Mouse (Mus musculus) v-Abl transformed pro-B cells (cell line): Measurements from ENCODE around the gene Cdkn1c.

ENCODE experiments used
- in situ Hi-C, 2 experiments: fragments of 400-800 bp; cut with MboI; formaldehyde crosslinking; loops; one replicate each; pipeline ENCODE4 v1.15.1; 2025; ENCODE audit not compliant: unreplicated experiment in 2 of 2

Cdkn1c gene

GRCm38 (mm10) chr7:143475876-143476275 is 15.0 kb upstream of the Cdkn1c start:
- in situ Hi-C loops = loop anchor here in 1 of 2 experiments (10.0 kb wide), 1 partner anchor 571 kb away; no protein-coding TSS in a partner anchor

GRCm38 (mm10) chr7:143474811-143475210 is 14.0 kb upstream of the Cdkn1c start:
- in situ Hi-C loops = loop anchor here in 1 of 2 experiments (10.0 kb wide), 1 partner anchor 570 kb away; no protein-coding TSS in a partner anchor

GRCm38 (mm10) chr7:143473347-143474101 is 12.7 kb upstream of the Cdkn1c start, which contains the start of gene Slc22a18:
Gene Slc22a18 (plus strand): TSS chr7:143473736.
- in situ Hi-C loops = loop anchor here in 1 of 2 experiments (10.0 kb wide), 1 partner anchor 569 kb away; no protein-coding TSS in a partner anchor

GRCm38 (mm10) chr7:143469946-143470345 is 9.1 kb upstream of the Cdkn1c start:
- in situ Hi-C loops = loop anchor here (5.0 to 10.0 kb wide), 3 partner anchors 318 to 575 kb away; no protein-coding TSS in a partner anchor

- in situ Hi-C loops = loop anchor here (5.0 to 10.0 kb wide), 2 partner anchors 315 to 573 kb away; no protein-coding TSS in a partner anchor
Observed at GRCm38 (mm10) chr7:143467714-143468113, 6.9 kb upstream of the Cdkn1c start.

- in situ Hi-C loops = loop anchor here (5.0 to 10.0 kb wide), 2 partner anchors 314 to 571 kb away; no protein-coding TSS in a partner anchor
Observed at GRCm38 (mm10) chr7:143466099-143466677, 5.3 kb upstream of the Cdkn1c start.

GRCm38 (mm10) chr7:143464811-143465560 is 4.1 kb upstream of the Cdkn1c start:
- in situ Hi-C loops = loop anchor here (5.0 to 10.0 kb wide), 2 partner anchors 313 to 570 kb away; no protein-coding TSS in a partner anchor

- in situ Hi-C loops = loop anchor here in 1 of 2 experiments (10.0 kb wide), 1 partner anchor 569 kb away; no protein-coding TSS in a partner anchor
Observed at GRCm38 (mm10) chr7:143463865-143464415, 3.1 kb upstream of the Cdkn1c start.

- in situ Hi-C loops = loop anchor here in 1 of 2 experiments (10.0 kb wide), 1 partner anchor 568 kb away; no protein-coding TSS in a partner anchor
Observed at GRCm38 (mm10) chr7:143462516-143462915, 1.7 kb upstream of the Cdkn1c start.

- in situ Hi-C loops = loop anchor here in 1 of 2 experiments (10.0 kb wide), 1 partner anchor 567 kb away; no protein-coding TSS in a partner anchor
Observed at GRCm38 (mm10) chr7:143461920-143462319, 1.1 kb upstream of the Cdkn1c start.

GRCm38 (mm10) chr7:143461294-143461870 is 532 bp upstream of the Cdkn1c start:
- in situ Hi-C loops = loop anchor here in 1 of 2 experiments (10.0 kb wide), 1 partner anchor 567 kb away; no protein-coding TSS in a partner anchor

- in situ Hi-C loops = loop anchor here in 1 of 2 experiments (10.0 kb wide), 1 partner anchor 566 kb away; no protein-coding TSS in a partner anchor
Observed at GRCm38 (mm10) chr7:143460217-143460834, 524 bp downstream of the Cdkn1c start.

GRCm38 (mm10) chr7:143459332-143460211 is 1.3 kb downstream of the Cdkn1c start:
- in situ Hi-C loops = loop anchor here in 1 of 2 experiments (10.0 kb wide), 1 partner anchor 565 kb away; no protein-coding TSS in a partner anchor

- in situ Hi-C loops = no loop called here
Observed at GRCm38 (mm10) chr7:143458963-143459331, 1.9 kb downstream of the Cdkn1c start.

- in situ Hi-C loops = no loop called here
Observed at GRCm38 (mm10) chr7:143447130-143447529, 13.7 kb downstream of the Cdkn1c start.

- in situ Hi-C loops = no loop called here
Observed at GRCm38 (mm10) chr7:143445651-143446460, 15.0 kb downstream of the Cdkn1c start.

GRCm38 (mm10) chr7:143444955-143445648 is 15.7 kb downstream of the Cdkn1c start:
- in situ Hi-C loops = no loop called here
